In genomic region chr6:81924304-81924703, GRCm38 (mm10) we compare ENCODE assay signal across 8 mouse cellular contexts. TPM values are rescaled to one million over a fixed set of nuclear protein-coding genes. Genes with fewer than 3 reads are reported as not detected.
A peak's percentile ranks its signal among the peaks of the same experiment; 100 is the strongest.
DNase-seq lines count a peak whose midpoint lies in the region; ATAC-seq and TF ChIP-seq lines count a peak whose summit lies in the region.

No protein-coding gene starts in this region.

- no peak overlapping the region for H3ac ChIP-seq in C2C12 (ENCODE audit: control insufficient read depth, insufficient read length, low read depth)

- peaks cover 10% of the 10 kb centered on the region for H3K4me1 ChIP-seq in liver, embryonic 11.5 days (replicated peaks; ENCODE audit: control insufficient read depth, insufficient read depth, low read length)
- H3K4me1 ChIP-seq in stomach, embryonic 16.5 days (ENCODE audit: control insufficient read depth, insufficient read depth, low read length): peaks cover 4% of the 10 kb centered on the region

- peak overlapping the region; percentile 78 for H3K4me2 ChIP-seq in liver, embryonic 11.5 days
- H3K4me2 ChIP-seq in stomach, embryonic 16.5 days (ENCODE audit: low read depth, low read length): peak overlapping the region; percentile 79

- H3K9ac ChIP-seq in liver, embryonic 11.5 days (ENCODE audit: low read depth, low read length): peak overlapping the region; percentile 76
- peak overlapping the region; percentile 96 for H3K9ac ChIP-seq in stomach, embryonic 16.5 days (ENCODE audit: low read length)

- WGBS in liver, embryonic 11.5 days: 16% methylated on average over 5 of the region's 5 CpGs
- WGBS in stomach, embryonic 16.5 days: 12% methylated on average over 5 of the region's 5 CpGs

- H3K9me3 ChIP-seq in liver, embryonic 11.5 days (ENCODE audit: control insufficient read depth, low read length): no peaks in the 10 kb centered on the region
- no peaks in the 10 kb centered on the region for H3K9me3 ChIP-seq in stomach, embryonic 16.5 days (replicated peaks; ENCODE audit: control insufficient read depth, low read length)

- peak overlapping the region; percentile 57 for H3K4me3 ChIP-seq in C2C12 (ENCODE audit: insufficient read depth, poor library complexity, severe bottlenecking)
- H3K4me3 ChIP-seq in liver, embryonic 11.5 days (ENCODE audit: low read depth, low read length): peak overlapping the region; percentile 77
- H3K4me3 ChIP-seq in stomach, embryonic 16.5 days (replicated peaks; ENCODE audit: low read length): peak overlapping the region; percentile 91

- no peaks in the 10 kb centered on the region for H3K27me3 ChIP-seq in C2C12 (ENCODE audit: control insufficient read depth, insufficient read depth, insufficient read length)
- H3K27me3 ChIP-seq in liver, embryonic 11.5 days (replicated peaks; ENCODE audit: control insufficient read depth, insufficient read depth, low read length): no peaks in the 10 kb centered on the region
- H3K27me3 ChIP-seq in stomach, embryonic 16.5 days (ENCODE audit: control insufficient read depth, insufficient read depth, low read length): no peaks in the 10 kb centered on the region

- H3K36me3 ChIP-seq in C2C12 (ENCODE audit: control insufficient read depth, insufficient read depth): peaks cover 28% of the 10 kb centered on the region
- H3K36me3 ChIP-seq in liver, embryonic 11.5 days (ENCODE audit: control insufficient read depth, insufficient read depth, low read length): peaks cover 7% of the 10 kb centered on the region; the same call in 1 of the 2 replicates
- H3K36me3 ChIP-seq in stomach, embryonic 16.5 days (ENCODE audit: control insufficient read depth, insufficient read depth, low read length): peaks cover 9% of the 10 kb centered on the region; the same call in 1 of the 2 replicates

- H3K79me2 ChIP-seq in C2C12 (ENCODE audit: control insufficient read depth, insufficient read depth): peaks cover 19% of the 10 kb centered on the region

- DNase-seq in adrenal gland, postnatal 10 days: peak; percentile 6
- no peak for DNase-seq in adrenal gland, postnatal 4 days (ENCODE audit: low spot score in 2 of 2)
- no peak for DNase-seq in liver, embryonic 11.5 days (ENCODE audit: low spot score)
- no peak for DNase-seq in spleen, adult 18-20 months
- DNase-seq in Muller cell, postnatal 12 days (ENCODE audit: inconsistent ontology term): no peak

- H3K79me3 ChIP-seq in C2C12 (ENCODE audit: low read depth): peaks cover 6% of the 10 kb centered on the region

- peak; percentile 37; the same call in 1 of the 2 replicates for ATAC-seq in erythroid progenitor cell, adult 5-6 weeks (replicated peaks; ENCODE audit: low FRiP score, poor library complexity, severe bottlenecking)
- peak; percentile 62 for ATAC-seq in liver, embryonic 11.5 days (replicated peaks; ENCODE audit: low FRiP score)
- ATAC-seq in stomach, embryonic 16.5 days (ENCODE audit: insufficient read depth, low FRiP score): no peak

- TF ChIP-seq CTCF in C2C12 (IDR thresholded peaks at IDR 0.05; ENCODE audit: control insufficient read depth, insufficient read depth, insufficient read length): no peak

- no peak overlapping the region for H3K27ac ChIP-seq in liver, embryonic 11.5 days (ENCODE audit: low read depth, low read length)
- no peak overlapping the region for H3K27ac ChIP-seq in stomach, embryonic 16.5 days (ENCODE audit: low read length)

TF ChIP-seq in C2C12, 6 proteins besides CTCF, POLR2A, EP300 and RAD21:
- TF ChIP-seq FOSL1 (IDR thresholded peaks at IDR 0.05; ENCODE audit: insufficient read depth, low read length, poor library complexity, severe bottlenecking): no peak
- TF ChIP-seq CEBPB (IDR thresholded peaks at IDR 0.05; ENCODE audit: low read depth): no peak
- no peak for TF ChIP-seq MAX (IDR thresholded peaks at IDR 0.05)
- TF ChIP-seq USF1 (IDR thresholded peaks at IDR 0.05; ENCODE audit: low read depth): no peak
- no peak for TF ChIP-seq MYOD1 (IDR thresholded peaks at IDR 0.05; ENCODE audit: control insufficient read depth, insufficient read length, low read depth)
- no peak for TF ChIP-seq MYOG (IDR thresholded peaks at IDR 0.05; ENCODE audit: control insufficient read depth, extremely low read depth, insufficient read length)
TF ChIP-seq in C2C12: peak in this region for 0.

RNA-seq across cellular contexts. Expression of gene Gcfc2, which starts 0.8 kb away (rescaled TPM):
- total RNA-seq in adrenal gland, postnatal 10 days (2021): 10 to 100 TPM in 1 of 2 experiments, 1 to 10 TPM in 1; 6.8 to 15.6 TPM
- total RNA-seq in adrenal gland, postnatal 4 days (2021): 10 to 100 TPM; 18.9 to 22.9 TPM
- polyA plus RNA-seq in C2C12 (2012; fragmentation: generic; extraction: Trizol): 1.7 TPM
- 15.1 and 33.9 TPM in 2 replicates for total RNA-seq in erythroid progenitor cell, adult 5-6 weeks (2015; ENCODE audit: low replicate concordance)
- 14.8 and 34.9 TPM in 2 replicates for total RNA-seq in erythroid progenitor cell, adult 5-6 weeks (2017; ENCODE audit: low replicate concordance)
- 10.7 and 12.4 TPM in 2 replicates for polyA plus RNA-seq in liver, embryonic 11.5 days (2014; fragmentation: Nextera tagmentation; extraction: Ambion mirVana)
- polyA plus RNA-seq in stomach, embryonic 16.5 days (2015; fragmentation: Nextera tagmentation; extraction: Ambion mirVana): 6.0 and 8.4 TPM in 2 replicates

RNA-seq across cellular contexts. Expression of gene Mrpl19, which starts 41.5 kb away (rescaled TPM):
- 10 to 100 TPM; 41.1 to 58.2 TPM for total RNA-seq in adrenal gland, postnatal 10 days (2021)
- 10 to 100 TPM; 38.3 to 40.0 TPM for total RNA-seq in adrenal gland, postnatal 4 days (2021)
- 20.1 TPM for polyA plus RNA-seq in C2C12 (2012; fragmentation: generic; extraction: Trizol)
- total RNA-seq in erythroid progenitor cell, adult 5-6 weeks (2015; ENCODE audit: low replicate concordance): 3.8 and 7.9 TPM in 2 replicates
- total RNA-seq in erythroid progenitor cell, adult 5-6 weeks (2017; ENCODE audit: low replicate concordance): 0.30 and 4.4 TPM in 2 replicates
- 77.9 and 81.9 TPM in 2 replicates for polyA plus RNA-seq in liver, embryonic 11.5 days (2014; fragmentation: Nextera tagmentation; extraction: Ambion mirVana)
- polyA plus RNA-seq in stomach, embryonic 16.5 days (2015; fragmentation: Nextera tagmentation; extraction: Ambion mirVana): 49.9 and 50.9 TPM in 2 replicates

Comparison
In these comparisons a context has a peak if more than half of its experiments do, and no peak if none do; other contexts are left out.
1. RNA of gene Mrpl19, which starts 41.5 kb away (total RNA-seq): 41.1 to 58.2 TPM in adrenal gland, postnatal 10 days and 38.3 to 40.0 TPM in adrenal gland, postnatal 4 days; 0.30 to 7.9 TPM in erythroid progenitor cell, adult 5-6 weeks; every median in the first group is over 4 times any median in the second.
2. Peak in every context shown above with its lines, with median percentiles within 50 percentile points of each other: H3K4me3 ChIP-seq.